Mouse (Mus musculus) kidney, embryonic 14.5 days (tissue): ENCODE data around the gene Lrrc66. TPM values are rescaled to one million over a fixed set of nuclear protein-coding genes. Genes with fewer than 3 reads are reported as not detected.

Experiments
- ATAC-seq: fragments of 200-750 bp; cut with Nextera tagmentation; 2 replicates; pipeline ENCODE4 v1.8.0; 2017; ENCODE audit warnings: moderate number of reproducible peaks, mild to moderate bottlenecking, moderate TSS enrichment, moderate library complexity; ENCODE audit not compliant: low FRiP score, low TSS enrichment
- H3K27ac ChIP-seq: fragments of 300-500 bp; sonication (generic); 2 replicates; pipeline ENCODE4 v1.5.1; 2014; ENCODE audit warnings: low read depth, mild to moderate bottlenecking, low read length, moderate library complexity, mixed read lengths
- H3K27me3 ChIP-seq: fragments of 300-500 bp; sonication (generic); 2 replicates; pipeline ENCODE4 v1.6.1; 2014; ENCODE audit warnings: mild to moderate bottlenecking, low read length; ENCODE audit not compliant: control insufficient read depth, insufficient read depth
- H3K36me3 ChIP-seq: fragments of 300-500 bp; sonication (generic); 2 replicates; pipeline ENCODE4 v1.6.1; 2014; ENCODE audit warnings: low read length, mixed read lengths; ENCODE audit not compliant: control insufficient read depth, insufficient read depth
- H3K4me1 ChIP-seq: fragments of 300-500 bp; sonication (generic); 2 replicates; pipeline ENCODE4 v1.6.1; 2014; ENCODE audit warnings: low read length, mixed read lengths; ENCODE audit not compliant: control insufficient read depth, insufficient read depth
- H3K4me2 ChIP-seq: fragments of 300-500 bp; sonication (generic); replicated peaks from 2 replicates; pipeline ENCODE4 v1.6.1; 2014; ENCODE audit warnings: low read depth, mild to moderate bottlenecking, low read length
- H3K4me3 ChIP-seq: fragments of 300-500 bp; sonication (generic); 2 replicates; pipeline ENCODE4 v1.5.1; 2014; ENCODE audit warnings: mild to moderate bottlenecking, low read length
- H3K9ac ChIP-seq: fragments of 300-500 bp; sonication (generic); 2 replicates; pipeline ENCODE4 v1.6.1; 2014; ENCODE audit warnings: low read depth, mild to moderate bottlenecking, low read length, moderate library complexity
- H3K9me3 ChIP-seq: fragments of 300-500 bp; sonication (generic); 2 replicates; pipeline ENCODE4 v1.6.1; 2016; ENCODE audit warnings: low read length; ENCODE audit not compliant: control insufficient read depth
- WGBS: fragments of 180-500 bp; shearing (Covaris S2); extraction: QIAGEN DNeasy Blood & Tissue Kit; methylation state at CpG from one replicate; pipeline ENCODE4 v1.1.7; 2014; 5-methylcytosine and 5-hydroxymethylcytosine counted together
- polyA plus RNA-seq: library from polyadenylated mRNA; unstranded; fragments of >200 nt; fragmentation: Nextera tagmentation; extraction: Ambion mirVana; gene quantifications from 2 replicates; pipeline ENCODE4 v1.2.1, GENCODE M21; 2014

The Lrrc66 gene
- polyA plus RNA-seq, 1 experiment from 2014 or later, result not detected

- H3K4me1 ChIP-seq, result no peaks in the 10 kb centered on the region
- 82% methylated on average over 12 of the region's 12 CpGs for WGBS
- peaks cover 15% of the 10 kb centered on the region for H3K36me3 ChIP-seq
- no peak for ATAC-seq
- no peak overlapping the region for H3K4me3 ChIP-seq
- H3K4me2 ChIP-seq, result no peak overlapping the region
- no peaks in the 10 kb centered on the region for H3K27me3 ChIP-seq
- no peak overlapping the region for H3K27ac ChIP-seq
- H3K9ac ChIP-seq, result no peak overlapping the region
- H3K9me3 ChIP-seq, result no peaks in the 10 kb centered on the region
These were observed 75.4 kb downstream of the Lrrc66 start for GRCm38 (mm10) chr5:73556733-73557425.

Other genes with a start within 250 kb of the Lrrc66 start
- 0.09 and 0.23 TPM in 2 replicates for gene Cwh43, start 226.5 kb downstream of the Lrrc66 start, polyA plus RNA-seq
- gene Dcun1d4, start 151.5 kb downstream of the Lrrc66 start, polyA plus RNA-seq, result 21.0 and 29.8 TPM in 2 replicates
- 16.7 and 23.2 TPM in 2 replicates for gene Sgcb, start 15.3 kb upstream of the Lrrc66 start, polyA plus RNA-seq
- gene Spata18, start 18.9 kb upstream of the Lrrc66 start, polyA plus RNA-seq, result 0.16 and 0.20 TPM in 2 replicates